Comparison of ENCODE assay signal across 9 mouse cellular contexts in genomic region chr3:83899556-83899955, GRCm38 (mm10). TPM values are rescaled to one million over a fixed set of nuclear protein-coding genes. Genes with fewer than 3 reads are reported as not detected.
DNase-seq lines count a peak whose midpoint lies in the region; ATAC-seq and TF ChIP-seq lines count a peak whose summit lies in the region.
"Had no signal": no experiment of that assay in that cellular context is flagged by ENCODE, and none has a peak within 500 bp of the region (broad histone marks: within the 10 kb centered on the region; RNA-seq: fewer than 3 reads in every experiment).

No protein-coding gene starts in this region.

- no peak overlapping the region for H3K4me3 ChIP-seq in cerebellum, adult 2 months (replicated peaks; ENCODE audit: insufficient read depth, low read depth, low read length)
- no peak overlapping the region for H3K4me3 ChIP-seq in embryonic facial prominence, embryonic 11.5 days (ENCODE audit: low read depth, low read length)
- H3K4me3 ChIP-seq in lung, postnatal 0 days (ENCODE audit: low read depth, low read length): no peak overlapping the region
- H3K4me3 ChIP-seq: liver, embryonic 15.5 days had no signal

- no peak for ATAC-seq in embryonic facial prominence, embryonic 11.5 days (replicated peaks; ENCODE audit: insufficient number of reproducible peaks, low FRiP score, low TSS enrichment, low read depth)
- ATAC-seq in lung, postnatal 0 days: peak; percentile 60

- H3K36me3 ChIP-seq in embryonic facial prominence, embryonic 11.5 days (replicated peaks; ENCODE audit: control insufficient read depth, insufficient read depth, low read depth, low read length): peaks cover 13% of the 10 kb centered on the region
- H3K36me3 ChIP-seq in lung, postnatal 0 days (ENCODE audit: insufficient read depth, low read length): peaks cover 32% of the 10 kb centered on the region

- TF ChIP-seq POLR2A in cerebellum, adult 2 months (IDR thresholded peaks at IDR 0.05; ENCODE audit: borderline replicate concordance, insufficient read depth, low read length): no peak

- H3K4me2 ChIP-seq in embryonic facial prominence, embryonic 11.5 days (ENCODE audit: low read depth, low read length): no peak overlapping the region
- H3K4me2 ChIP-seq in lung, postnatal 0 days (replicated peaks; ENCODE audit: low read depth, low read length): no peak overlapping the region
- H3K4me2 ChIP-seq: liver, embryonic 15.5 days had no signal

- intact Hi-C loops in heart, postnatal 14 days (cut with DNase I): loop anchor here (1.0 to 5.0 kb wide), 3 partner anchors 58 to 612 kb away; partner anchors contain the start of gene Tlr2

- TF ChIP-seq EP300 in lung, postnatal 0 days (IDR thresholded peaks at IDR 0.05): no peak

- H3K27me3 ChIP-seq in cerebellum, adult 2 months (ENCODE audit: control insufficient read depth, insufficient read depth, low read length): no peaks in the 10 kb centered on the region
- no peaks in the 10 kb centered on the region for H3K27me3 ChIP-seq in embryonic facial prominence, embryonic 11.5 days (ENCODE audit: control insufficient read depth, insufficient read depth, low read length)
- H3K27me3 ChIP-seq in lung, postnatal 0 days (replicated peaks; ENCODE audit: insufficient read depth, low read length): no peaks in the 10 kb centered on the region
- H3K27me3 ChIP-seq: liver, embryonic 15.5 days had no signal

- WGBS in cerebellum, adult 2 months: 33% methylated on average over 8 of the region's 8 CpGs
- WGBS in embryonic facial prominence, embryonic 11.5 days: 58% methylated on average over 8 of the region's 8 CpGs
- WGBS in lung, postnatal 0 days: 49% methylated on average over 8 of the region's 8 CpGs

- DNase-seq in cerebellum, adult 2 months: no peak
- no peak for DNase-seq in cerebellum, adult 11 months
- DNase-seq in T-cell, adult 2 months (ENCODE audit: low spot score): peak; percentile 10
- peak; percentile 74 for DNase-seq in embryonic facial prominence, embryonic 11.5 days (ENCODE audit: low spot score)
- DNase-seq in heart, postnatal 14 days: peak; percentile 58 to 81
- peak; percentile 62 to 69 for DNase-seq in kidney, postnatal 25 days
- peak; percentile 73 for DNase-seq in lung, postnatal 0 days (ENCODE audit: low spot score)
- peak; percentile 29 for DNase-seq in retina, adult 2 months (ENCODE audit: low read depth, low spot score)

- H3K9me3 ChIP-seq in embryonic facial prominence, embryonic 11.5 days (replicated peaks; ENCODE audit: control insufficient read depth, low read length): no peaks in the 10 kb centered on the region
- H3K9me3 ChIP-seq in lung, postnatal 0 days (ENCODE audit: low read length): no peaks in the 10 kb centered on the region
- H3K9me3 ChIP-seq: liver, embryonic 15.5 days had no signal

- H3K27ac ChIP-seq in cerebellum, adult 2 months (ENCODE audit: insufficient read depth, low read length): no peak overlapping the region
- no peak overlapping the region for H3K27ac ChIP-seq in embryonic facial prominence, embryonic 11.5 days (replicated peaks; ENCODE audit: low read depth, low read length)
- no peak overlapping the region for H3K27ac ChIP-seq in lung, postnatal 0 days (ENCODE audit: low read length)
- H3K27ac ChIP-seq: liver, embryonic 15.5 days had no signal

- peaks cover 1% of the 10 kb centered on the region; the same call in 1 of the 2 replicates for H3K4me1 ChIP-seq in cerebellum, adult 2 months (ENCODE audit: control insufficient read depth, insufficient read depth, low read length)
- no peaks in the 10 kb centered on the region for H3K4me1 ChIP-seq in embryonic facial prominence, embryonic 11.5 days (ENCODE audit: control insufficient read depth, insufficient read depth, low read length)
- no peaks in the 10 kb centered on the region for H3K4me1 ChIP-seq in lung, postnatal 0 days (ENCODE audit: insufficient read depth, low read depth, low read length)
- H3K4me1 ChIP-seq: liver, embryonic 15.5 days had no signal

- peak; percentile 40; the same call in 1 of the 2 replicates for TF ChIP-seq CTCF in cerebellum, adult 2 months (IDR thresholded peaks at IDR 0.05; ENCODE audit: borderline replicate concordance, insufficient read depth, low read depth, low read length)
- peak; percentile 87 for TF ChIP-seq CTCF in lung, postnatal 0 days (IDR thresholded peaks at IDR 0.05)

- H3K9ac ChIP-seq in embryonic facial prominence, embryonic 11.5 days (replicated peaks; ENCODE audit: low read length): no peak overlapping the region
- no peak overlapping the region for H3K9ac ChIP-seq in lung, postnatal 0 days (replicated peaks; ENCODE audit: low read depth)
- H3K9ac ChIP-seq: liver, embryonic 15.5 days had no signal

RNA-seq across cellular contexts. Expression of gene Tlr2, which starts 58.0 kb away (rescaled TPM):
- polyA plus RNA-seq in cerebellum, adult 2 months (2012; rRNA removed): 0.72 and 0.93 TPM in 2 replicates
- polyA plus RNA-seq in embryonic facial prominence, embryonic 11.5 days (2014; fragmentation: Nextera tagmentation; extraction: Ambion mirVana): 2.9 and 3.1 TPM in 2 replicates
- total RNA-seq in heart, postnatal 14 days (2021): 1 to 10 TPM; 2.0 to 2.2 TPM
- 7.7 and 12.5 TPM in 2 replicates for polyA plus RNA-seq in lung, postnatal 0 days (2015; fragmentation: Nextera tagmentation; extraction: Ambion mirVana)

Comparison
In these comparisons a context has a peak if more than half of its experiments do, and no peak if none do; other contexts are left out.
1. DNase-seq: peak in T-cell, adult 2 months (single experiment), embryonic facial prominence, embryonic 11.5 days (single experiment), heart, postnatal 14 days (2 of 2), kidney, postnatal 25 days (2 of 2), lung, postnatal 0 days (single experiment) and retina, adult 2 months (single experiment); none in cerebellum, adult 2 months (0 of 2) and cerebellum, adult 11 months (single experiment).